Mouse (Mus musculus) midbrain, embryonic 16.5 days (tissue): ENCODE measurements at regions not wholly inside any gene's neighbourhood (a gene's known extent, or its start where the extent isn't known, plus 50 kb on each side); places are given as distances from the start of the nearest gene placed in this dataset.

Experiments
- ATAC-seq: fragments of 200-750 bp; cut with Nextera tagmentation; 2 replicates; pipeline ENCODE4 v1.8.0; 2017; ENCODE audit warnings: moderate TSS enrichment
- H3K27ac ChIP-seq: fragments of 300-500 bp; sonication (generic); 2 replicates; pipeline ENCODE4 v1.5.1; 2014; ENCODE audit warnings: mild to moderate bottlenecking, low read length, mixed read lengths
- H3K27me3 ChIP-seq: fragments of 300-500 bp; sonication (generic); 2 replicates; pipeline ENCODE4 v1.6.1; 2014; ENCODE audit warnings: low read depth, low read length, mixed read lengths; ENCODE audit not compliant: control insufficient read depth, insufficient read depth
- H3K36me3 ChIP-seq: fragments of 300-500 bp; sonication (generic); 2 replicates; pipeline ENCODE4 v1.6.1; 2014; ENCODE audit warnings: mild to moderate bottlenecking, low read length, moderate library complexity, mixed read lengths; ENCODE audit not compliant: control insufficient read depth, insufficient read depth
- H3K4me1 ChIP-seq: fragments of 300-500 bp; sonication (generic); 2 replicates; pipeline ENCODE4 v1.6.1; 2014; ENCODE audit warnings: mild to moderate bottlenecking, low read length, mixed read lengths; ENCODE audit not compliant: control insufficient read depth, insufficient read depth
- H3K4me2 ChIP-seq: fragments of 300-500 bp; sonication (generic); 2 replicates; pipeline ENCODE4 v1.6.1; 2014; ENCODE audit warnings: mild to moderate bottlenecking, low read length, mixed read lengths
- H3K4me3 ChIP-seq: fragments of 300-500 bp; sonication (generic); 2 replicates; pipeline ENCODE4 v1.5.1; 2014; ENCODE audit warnings: low read depth, mild to moderate bottlenecking, low read length, moderate library complexity, mixed read lengths
- H3K9ac ChIP-seq: fragments of 300-500 bp; sonication (generic); 2 replicates; pipeline ENCODE4 v1.6.1; 2014; ENCODE audit warnings: low read depth, low read length, mixed read lengths
- H3K9me3 ChIP-seq: fragments of 300-500 bp; sonication (generic); replicated peaks from 2 replicates; pipeline ENCODE4 v1.6.1; 2014; ENCODE audit warnings: mild to moderate bottlenecking, low read length, mixed read lengths; ENCODE audit not compliant: control insufficient read depth, poor library complexity, severe bottlenecking
- WGBS: fragments of 180-500 bp; shearing (Covaris S2); extraction: QIAGEN DNeasy Blood & Tissue Kit; methylation state at CpG from one replicate; pipeline ENCODE4 v1.1.7; 2014; 5-methylcytosine and 5-hydroxymethylcytosine counted together

GRCm38 (mm10) chr2:147932494-147932893 lies 114.3 kb downstream of the Foxa2 start:
- WGBS, result 82% methylated on average over 2 of the region's 2 CpGs
- H3K4me3 ChIP-seq, result no peak overlapping the region
- H3K9ac ChIP-seq, result no peak overlapping the region
- no peaks in the 10 kb centered on the region for H3K27me3 ChIP-seq
- no peak for ATAC-seq
- H3K36me3 ChIP-seq, result no peaks in the 10 kb centered on the region
- no peaks in the 10 kb centered on the region for H3K4me1 ChIP-seq
- no peak overlapping the region for H3K27ac ChIP-seq
- H3K9me3 ChIP-seq, result no peaks in the 10 kb centered on the region
- no peak overlapping the region for H3K4me2 ChIP-seq

- H3K27ac ChIP-seq, result no peak overlapping the region
- H3K9me3 ChIP-seq, result no peaks in the 10 kb centered on the region
- no peaks in the 10 kb centered on the region for H3K36me3 ChIP-seq
- H3K9ac ChIP-seq, result no peak overlapping the region
- no peaks in the 10 kb centered on the region for H3K4me1 ChIP-seq
- no peak overlapping the region for H3K4me3 ChIP-seq
- no peaks in the 10 kb centered on the region for H3K27me3 ChIP-seq
- no peak overlapping the region for H3K4me2 ChIP-seq
- no peak for ATAC-seq
- WGBS, result 60% methylated on average over 5 of the region's 5 CpGs
Measured at GRCm38 (mm10) chr2:147929031-147929711, 117.6 kb downstream of the Foxa2 start.

- no peak overlapping the region for H3K27ac ChIP-seq
- no peak overlapping the region for H3K4me2 ChIP-seq
- H3K36me3 ChIP-seq, result no peaks in the 10 kb centered on the region
- H3K4me1 ChIP-seq, result no peaks in the 10 kb centered on the region
- no peaks in the 10 kb centered on the region for H3K27me3 ChIP-seq
- 64% methylated on average over 10 of the region's 10 CpGs for WGBS
- H3K4me3 ChIP-seq, result no peak overlapping the region
- no peak overlapping the region for H3K9ac ChIP-seq
- H3K9me3 ChIP-seq, result no peaks in the 10 kb centered on the region
- ATAC-seq, result no peak
Measured at GRCm38 (mm10) chr2:147927792-147928670, 118.7 kb downstream of the Foxa2 start.

- H3K27me3 ChIP-seq, result no peaks in the 10 kb centered on the region
- no peak overlapping the region for H3K4me2 ChIP-seq
- H3K36me3 ChIP-seq, result no peaks in the 10 kb centered on the region
- H3K9me3 ChIP-seq, result no peaks in the 10 kb centered on the region
- H3K9ac ChIP-seq, result no peak overlapping the region
- H3K4me3 ChIP-seq, result no peak overlapping the region
- 92% methylated on average over 3 of the region's 3 CpGs for WGBS
- ATAC-seq, result no peak
- H3K27ac ChIP-seq, result no peak overlapping the region
- H3K4me1 ChIP-seq, result no peaks in the 10 kb centered on the region
Measured at GRCm38 (mm10) chr2:147926861-147927260, 119.9 kb downstream of the Foxa2 start.

- no peaks in the 10 kb centered on the region for H3K36me3 ChIP-seq
- 12% methylated on average over 6 of the region's 6 CpGs for WGBS
- no peak overlapping the region for H3K27ac ChIP-seq
- peaks cover 6% of the 10 kb centered on the region for H3K4me1 ChIP-seq
- H3K27me3 ChIP-seq, result peaks cover 30% of the 10 kb centered on the region
- H3K4me3 ChIP-seq, result no peak overlapping the region
- H3K9ac ChIP-seq, result no peak overlapping the region
- no peaks in the 10 kb centered on the region for H3K9me3 ChIP-seq
- no peak for ATAC-seq
- H3K4me2 ChIP-seq, result no peak overlapping the region
Measured at GRCm38 (mm10) chr2:147907341-147907740, 139.4 kb downstream of the Foxa2 start.

- H3K27ac ChIP-seq, result no peak overlapping the region
- H3K36me3 ChIP-seq, result no peaks in the 10 kb centered on the region
- WGBS, result 9% methylated on average over 19 of the region's 19 CpGs
- H3K9me3 ChIP-seq, result no peaks in the 10 kb centered on the region
- peaks cover 6% of the 10 kb centered on the region for H3K4me1 ChIP-seq
- no peak overlapping the region for H3K4me2 ChIP-seq
- H3K9ac ChIP-seq, result no peak overlapping the region
- ATAC-seq, result 0 out of 2 replicates have a peak, but pooled peaks have one; percentile 32
- H3K27me3 ChIP-seq, result peaks cover 29% of the 10 kb centered on the region
- no peak overlapping the region for H3K4me3 ChIP-seq
Measured at GRCm38 (mm10) chr2:147905759-147906740, 140.7 kb downstream of the Foxa2 start.

GRCm38 (mm10) chr2:147905118-147905517 lies 141.7 kb downstream of the Foxa2 start:
- H3K9me3 ChIP-seq, result no peaks in the 10 kb centered on the region
- no peak for ATAC-seq
- H3K36me3 ChIP-seq, result no peaks in the 10 kb centered on the region
- no peak overlapping the region for H3K4me2 ChIP-seq
- no peak overlapping the region for H3K4me3 ChIP-seq
- peaks cover 6% of the 10 kb centered on the region for H3K4me1 ChIP-seq
- H3K9ac ChIP-seq, result no peak overlapping the region
- no peak overlapping the region for H3K27ac ChIP-seq
- WGBS, result 16% methylated on average over 3 of the region's 3 CpGs
- H3K27me3 ChIP-seq, result peaks cover 33% of the 10 kb centered on the region

GRCm38 (mm10) chr2:147899236-147899635 lies 147.5 kb downstream of the Foxa2 start:
- WGBS, result 97% methylated on average over 1 of the region's 1 CpGs
- no peak for ATAC-seq
- no peaks in the 10 kb centered on the region for H3K4me1 ChIP-seq
- no peak overlapping the region for H3K4me2 ChIP-seq
- H3K9ac ChIP-seq, result no peak overlapping the region
- peaks cover 23% of the 10 kb centered on the region for H3K27me3 ChIP-seq
- H3K27ac ChIP-seq, result no peak overlapping the region
- no peak overlapping the region for H3K4me3 ChIP-seq
- no peaks in the 10 kb centered on the region for H3K9me3 ChIP-seq
- no peaks in the 10 kb centered on the region for H3K36me3 ChIP-seq
